Comparison of ENCODE assay signal across 8 mouse cellular contexts in the genomic region with DNA sequence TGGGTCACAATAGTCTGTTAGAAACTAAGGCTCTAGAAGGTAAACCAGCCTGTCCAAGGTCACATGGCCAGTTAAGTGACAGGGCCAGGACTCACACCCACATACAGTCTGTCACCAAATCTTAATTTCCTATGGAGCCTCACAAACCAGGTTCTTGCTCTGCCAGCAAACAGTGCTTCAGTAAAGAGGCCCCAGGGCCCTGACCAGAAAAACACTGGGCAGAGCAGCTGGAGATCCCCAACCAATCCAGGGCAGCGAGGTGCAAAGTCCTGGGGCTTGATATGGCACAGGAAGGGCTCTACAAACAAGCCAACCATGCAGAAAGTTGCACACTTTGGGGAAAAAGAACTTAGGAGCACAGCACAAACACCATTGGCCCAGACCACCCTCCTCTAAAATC. TPM values are rescaled to one million over a fixed set of nuclear protein-coding genes. Genes with fewer than 3 reads are reported as not detected.
DNase-seq lines count a peak whose midpoint lies in the region; ATAC-seq and TF ChIP-seq lines count a peak whose summit lies in the region.

No protein-coding gene starts in this region.

- TF ChIP-seq CTCF in heart, adult 2 months (IDR thresholded peaks at IDR 0.05), result no peak

- 0% methylated on average over 1 of the region's 1 CpGs for WGBS in heart, adult 2 months
- 38% methylated on average over 1 of the region's 1 CpGs for WGBS in hindbrain, embryonic 14.5 days
- WGBS in liver, embryonic 12.5 days (ENCODE audit: insufficient replicate concordance), result 14% methylated on average over 1 of the region's 1 CpGs

- no peak; the same call in 1 of the 2 replicates for TF ChIP-seq POLR2A in heart, adult 2 months (IDR thresholded peaks at IDR 0.05; ENCODE audit: insufficient read depth, low read depth, low read length)

- peaks cover 39% of the 10 kb centered on the region for H3K36me3 ChIP-seq in heart, adult 2 months (ENCODE audit: control insufficient read depth, insufficient read depth, low read length)
- H3K36me3 ChIP-seq in hindbrain, embryonic 14.5 days (replicated peaks; ENCODE audit: control insufficient read depth, insufficient read depth), result peaks cover 15% of the 10 kb centered on the region; the same call in 1 of the 2 replicates
- peaks cover 47% of the 10 kb centered on the region for H3K36me3 ChIP-seq in liver, embryonic 12.5 days

- no peak for TF ChIP-seq EP300 in heart, adult 2 months (IDR thresholded peaks at IDR 0.05; ENCODE audit: insufficient read depth, low read depth, low read length)

- no peak for ATAC-seq in hindbrain, embryonic 14.5 days (ENCODE audit: low FRiP score)
- no peak for ATAC-seq in liver, embryonic 12.5 days
- ATAC-seq in erythroid progenitor cell, adult 5-6 weeks (replicated peaks; ENCODE audit: low FRiP score, poor library complexity, severe bottlenecking), result no peak

- peaks cover 21% of the 10 kb centered on the region for H3K4me1 ChIP-seq in heart, adult 2 months (ENCODE audit: control insufficient read depth, insufficient read depth, low read length)
- H3K4me1 ChIP-seq in hindbrain, embryonic 14.5 days (replicated peaks; ENCODE audit: control insufficient read depth, insufficient read depth, low read length), result peaks cover 49% of the 10 kb centered on the region
- peaks cover 69% of the 10 kb centered on the region for H3K4me1 ChIP-seq in liver, embryonic 12.5 days

- intact Hi-C loops in heart, adult 2 months (cut with DNase I), result no loop called here

- H3K79me2 ChIP-seq in heart, adult 2 months (replicated peaks; ENCODE audit: control insufficient read depth, insufficient read depth, low read length), result peaks cover 3% of the 10 kb centered on the region

- peak overlapping the region; percentile 77 for H3K4me2 ChIP-seq in hindbrain, embryonic 14.5 days (replicated peaks)
- peak overlapping the region; percentile 81 for H3K4me2 ChIP-seq in liver, embryonic 12.5 days

- DNase-seq in heart, adult 2 months, result peak; percentile 41 to 59
- DNase-seq in heart, adult 9 months (ENCODE audit: low spot score in 2 of 2), result no peak
- peak; percentile 77 for DNase-seq in cerebellum, adult 9-11 months
- DNase-seq in hindbrain, embryonic 14.5 days (ENCODE audit: low spot score), result no peak
- DNase-seq in retina, embryonic 14.5 days (ENCODE audit: low spot score), result no peak
- no peak for DNase-seq in adrenal gland, adult 8-10 months

- H3K27ac ChIP-seq in heart, adult 2 months, result peak overlapping the region; percentile 100
- H3K27ac ChIP-seq in hindbrain, embryonic 14.5 days, result no peak overlapping the region
- H3K27ac ChIP-seq in liver, embryonic 12.5 days, result peak overlapping the region; percentile 94

- peak overlapping the region; percentile 70 for H3K9ac ChIP-seq in heart, adult 2 months (ENCODE audit: low read depth, low read length)
- H3K9ac ChIP-seq in hindbrain, embryonic 14.5 days, result peak overlapping the region; percentile 94
- H3K9ac ChIP-seq in liver, embryonic 12.5 days, result peak overlapping the region; percentile 90

- H3K27me3 ChIP-seq in heart, adult 2 months (ENCODE audit: control insufficient read depth, insufficient read depth, low read length), result no peaks in the 10 kb centered on the region
- no peaks in the 10 kb centered on the region for H3K27me3 ChIP-seq in hindbrain, embryonic 14.5 days (ENCODE audit: control insufficient read depth, insufficient read depth, low read length)
- no peaks in the 10 kb centered on the region for H3K27me3 ChIP-seq in liver, embryonic 12.5 days (replicated peaks)

- no peaks in the 10 kb centered on the region for H3K9me3 ChIP-seq in hindbrain, embryonic 14.5 days (ENCODE audit: control insufficient read depth, low read length)
- H3K9me3 ChIP-seq in liver, embryonic 12.5 days (replicated peaks), result no peaks in the 10 kb centered on the region

- H3K4me3 ChIP-seq in heart, adult 2 months, result peak overlapping the region; percentile 82
- peak overlapping the region; percentile 66 for H3K4me3 ChIP-seq in hindbrain, embryonic 14.5 days (replicated peaks; ENCODE audit: low read length)
- H3K4me3 ChIP-seq in liver, embryonic 12.5 days, result peak overlapping the region; percentile 77

RNA-seq across cellular contexts. Expression of gene Bcl2l1, which starts 3.0 kb away (rescaled TPM):
- total RNA-seq in heart, adult 2 months (2021), result 100 to 1,000 TPM in 1 of 2 experiments, 10 to 100 TPM in 1; 51.9 to 102 TPM
- polyA plus RNA-seq in heart, adult 2 months (2012; rRNA removed), result 48.1 and 51.2 TPM in 2 replicates
- 155 and 165 TPM in 2 replicates for polyA plus RNA-seq in hindbrain, embryonic 14.5 days (2014; fragmentation: Nextera tagmentation; extraction: Ambion mirVana)
- 127 and 137 TPM in 2 replicates for polyA plus RNA-seq in liver, embryonic 12.5 days (2016; fragmentation: Nextera tagmentation; extraction: Ambion mirVana)
- total RNA-seq in adrenal gland, adult 8-10 months (2022), result 10 to 100 TPM; 58.5 to 74.6 (median 72.0) TPM
- total RNA-seq in erythroid progenitor cell, adult 5-6 weeks (2015; ENCODE audit: low replicate concordance), result 80.9 and 99.1 TPM in 2 replicates
- 76.9 and 94.9 TPM in 2 replicates for total RNA-seq in erythroid progenitor cell, adult 5-6 weeks (2017; ENCODE audit: low replicate concordance)

RNA-seq across cellular contexts. Expression of gene Tpx2, which starts 19.2 kb away (rescaled TPM):
- 1 to 10 TPM in 1 of 2 experiments, under 1 TPM in 1; 0.75 to 1.1 TPM for total RNA-seq in heart, adult 2 months (2021)
- polyA plus RNA-seq in heart, adult 2 months (2012; rRNA removed), result 0.18 and 0.50 TPM in 2 replicates
- polyA plus RNA-seq in hindbrain, embryonic 14.5 days (2014; fragmentation: Nextera tagmentation; extraction: Ambion mirVana), result 17.2 and 20.1 TPM in 2 replicates
- polyA plus RNA-seq in liver, embryonic 12.5 days (2016; fragmentation: Nextera tagmentation; extraction: Ambion mirVana), result 88.0 and 89.9 TPM in 2 replicates
- 1 to 10 TPM; 1.9 to 2.1 (median 1.9) TPM for total RNA-seq in adrenal gland, adult 8-10 months (2022)
- 326 and 338 TPM in 2 replicates for total RNA-seq in erythroid progenitor cell, adult 5-6 weeks (2015; ENCODE audit: low replicate concordance)
- 393 and 412 TPM in 2 replicates for total RNA-seq in erythroid progenitor cell, adult 5-6 weeks (2017; ENCODE audit: low replicate concordance)

Comparison
In these comparisons a context has a peak if more than half of its experiments do, and no peak if none do; other contexts are left out.
1. DNase-seq: peak in heart, adult 2 months (2 of 2) and cerebellum, adult 9-11 months (single experiment); none in heart, adult 9 months (0 of 2), hindbrain, embryonic 14.5 days (single experiment), retina, embryonic 14.5 days (single experiment) and adrenal gland, adult 8-10 months (single experiment).
2. RNA of gene Tpx2, which starts 19.2 kb away (total RNA-seq): 326 to 412 TPM in erythroid progenitor cell, adult 5-6 weeks; 1.9 to 2.1 TPM in adrenal gland, adult 8-10 months and 0.75 to 1.1 TPM in heart, adult 2 months; every median in the first group is over 100 times any median in the second.
3. Peak in every context shown above with its lines, with median percentiles within 50 percentile points of each other: H3K4me3 ChIP-seq and H3K9ac ChIP-seq.